Mouse (Mus musculus) adrenal gland, adult 18-20 months (tissue): ENCODE results near the gene Aldh16a1. TPM values are rescaled to one million over a fixed set of nuclear protein-coding genes. Genes with fewer than 3 reads are reported as not detected.
"Not testable (repeated sequence)": the region's sequence is repeated elsewhere in the genome, so short reads cannot be mapped to it uniquely, and the experiment has no call there.

Experiments
- DNase-seq, 2 experiments: peaks; one replicate each; pipeline ENCODE4 v3.0.0; 2021 to 2022; ENCODE audit warnings: low spot score in 2 of 2
- total RNA-seq, 2 experiments: library from RNA; stranded (reverse); gene quantifications; 1 replicate in 1 of 2; 2 replicates in 1 of 2; pipeline ENCODE4 v1.2.3; 2021

Gene Aldh16a1
- total RNA-seq, 2 experiments from 2014 or later, result 58.4 to 68.5 TPM

DNA sequence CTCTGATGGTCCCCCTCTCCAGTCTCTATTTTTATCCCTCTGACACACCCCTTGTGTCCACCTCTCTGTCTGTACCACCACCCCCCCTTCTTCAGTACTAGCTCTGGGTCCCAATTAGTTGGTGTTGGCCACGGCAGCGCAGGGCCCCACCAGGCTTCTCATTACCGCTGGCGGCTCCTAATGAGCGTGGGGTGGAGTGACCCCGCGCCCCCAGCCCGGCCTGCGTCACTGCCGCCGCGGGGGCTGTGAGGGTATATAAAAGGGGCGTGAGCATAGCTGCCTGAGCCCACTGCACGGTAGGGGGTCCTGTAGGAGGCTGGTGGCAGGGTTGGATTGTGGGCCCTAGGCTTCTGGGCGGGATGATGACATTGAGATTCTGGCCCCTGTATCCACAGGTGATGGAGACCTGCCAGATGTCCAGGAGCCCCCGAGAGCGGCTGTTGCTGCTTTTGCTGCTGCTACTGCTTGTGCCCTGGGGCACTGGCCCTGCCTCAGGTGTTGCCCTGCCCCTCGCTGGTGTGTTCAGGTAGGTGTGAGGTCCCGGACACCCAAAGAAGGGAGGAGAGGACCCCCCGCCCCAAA is 26.6 kb upstream of the Aldh16a1 start, which contains the start of gene Pth2:
Pth2 (plus strand) TSS at position 100 of the 582 bp plus-strand sequence.
- no peak for DNase-seq

DNA sequence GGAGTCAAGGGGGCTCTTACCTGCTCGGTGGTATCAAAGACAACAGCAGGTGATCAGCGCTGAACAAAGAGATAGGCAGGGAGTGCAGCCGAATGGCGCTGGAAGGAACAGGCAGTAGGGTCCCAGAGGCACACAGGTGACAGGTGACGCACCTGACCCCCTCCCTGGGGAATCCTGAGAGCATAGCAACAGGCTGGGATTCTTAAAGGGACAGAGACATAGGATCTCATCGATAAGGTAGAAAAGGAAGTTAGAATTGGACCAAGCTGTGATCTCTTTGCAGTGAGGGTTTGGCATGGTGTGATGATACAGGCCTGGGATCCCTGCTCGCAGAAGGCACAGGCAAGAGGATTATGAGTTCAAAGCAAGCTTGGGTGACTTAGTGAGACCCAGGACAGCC is 25.1 kb upstream of the Aldh16a1 start, which contains the start of gene Gfy:
Gfy (minus strand) TSS at position 101 of the 400 bp plus-strand sequence.
- no peak for DNase-seq

DNA sequence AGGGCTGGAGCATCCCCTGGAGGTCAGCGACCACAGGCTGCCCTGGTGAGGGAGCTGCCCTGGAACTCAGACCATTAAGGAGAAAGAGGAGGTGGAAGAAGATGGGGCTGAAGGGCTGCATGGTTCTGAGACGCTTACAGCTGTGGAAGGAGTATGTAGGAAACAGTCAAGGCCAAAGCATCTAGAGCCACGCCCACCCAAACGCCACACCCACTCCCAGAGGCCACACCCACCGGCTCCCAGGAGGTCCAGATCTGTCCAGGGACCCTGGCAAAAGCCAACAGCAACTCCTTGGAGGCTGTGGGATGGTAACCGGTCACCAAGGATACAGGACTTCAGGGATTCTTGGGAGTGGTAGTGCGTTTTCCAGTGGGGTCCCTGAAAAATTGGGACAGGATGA is 24.2 kb upstream of the Aldh16a1 start:
- DNase-seq, result no peak

GRCm38 (mm10) chr7:45176356-45176755 is 22.0 kb upstream of the Aldh16a1 start:
- DNase-seq, result no peak

GRCm38 (mm10) chr7:45175929-45176328 is 21.5 kb upstream of the Aldh16a1 start:
- DNase-seq, result no peak

DNA sequence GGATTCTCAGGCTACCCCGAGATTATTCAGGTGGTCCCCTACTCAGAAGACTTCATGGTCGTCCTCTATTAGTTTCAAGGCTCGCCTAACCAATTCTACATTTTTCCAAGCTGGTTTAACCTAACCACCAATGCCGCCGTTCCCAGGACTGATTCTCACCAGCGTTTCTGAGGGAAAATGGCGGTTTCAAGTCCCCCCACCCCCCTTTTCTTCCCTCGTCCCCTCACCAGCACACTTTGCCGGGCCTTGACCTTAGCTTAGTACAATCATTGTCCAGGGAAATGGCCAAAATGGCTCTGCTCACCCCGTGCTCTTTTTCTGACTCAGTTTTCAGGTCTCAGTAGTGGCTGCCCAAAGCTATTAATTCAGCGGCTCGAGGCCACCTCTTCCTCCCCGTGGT is 21.0 kb upstream of the Aldh16a1 start:
- DNase-seq, result no peak

DNA sequence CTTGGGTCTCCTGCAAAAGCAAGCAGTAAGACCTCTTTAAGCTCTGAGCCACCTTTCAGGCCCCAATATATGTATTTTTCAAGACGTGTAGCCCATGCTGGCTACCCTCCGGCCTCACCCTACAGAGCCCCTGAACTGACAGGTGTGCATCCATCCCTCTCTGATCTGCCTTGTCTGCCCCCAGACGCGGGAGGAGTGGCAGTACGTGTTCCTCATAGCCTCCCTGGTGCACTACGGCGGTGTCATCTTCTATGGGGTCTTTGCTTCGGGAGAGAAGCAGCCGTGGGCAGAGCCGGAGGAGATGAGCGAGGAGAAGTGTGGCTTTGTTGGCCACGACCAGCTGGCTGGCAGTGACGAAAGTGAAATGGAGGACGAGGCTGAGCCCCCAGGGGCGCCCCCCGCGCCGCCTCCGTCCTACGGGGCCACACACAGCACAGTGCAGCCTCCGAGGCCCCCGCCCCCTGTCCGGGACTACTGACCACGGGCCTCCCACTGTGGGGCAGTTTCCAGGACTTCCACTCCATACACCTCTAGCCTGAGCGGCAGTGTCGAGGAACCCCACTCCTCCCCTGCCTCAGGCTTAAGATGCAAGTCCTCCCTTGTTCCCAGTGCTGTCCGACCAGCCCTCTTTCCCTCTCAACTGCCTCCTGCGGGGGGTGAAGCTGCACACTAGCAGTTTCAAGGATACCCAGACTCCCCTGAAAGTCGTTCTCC is 20.3 kb upstream of the Aldh16a1 start:
- no peak for DNase-seq

DNA sequence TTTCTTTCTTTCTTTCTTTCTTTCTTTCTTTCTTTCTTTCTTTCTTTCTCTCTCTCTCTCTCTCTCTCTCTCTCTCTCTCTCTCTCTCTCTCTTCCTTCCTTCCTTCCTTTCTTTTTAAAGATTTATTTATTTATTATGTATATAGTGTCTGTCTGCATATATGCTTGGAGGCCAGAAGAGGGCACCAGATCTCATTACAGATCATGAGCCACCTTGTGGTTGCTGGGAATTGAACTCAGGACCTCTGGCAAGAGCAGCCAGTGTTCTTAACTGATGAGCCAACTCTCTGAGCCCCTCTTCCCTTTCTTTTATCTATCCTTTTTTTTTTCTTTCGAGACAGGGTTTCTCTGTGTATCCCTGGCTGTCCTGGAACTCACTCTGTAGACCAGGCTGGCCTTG is 19.4 kb upstream of the Aldh16a1 start:
- not testable (repeated sequence) for DNase-seq

DNA sequence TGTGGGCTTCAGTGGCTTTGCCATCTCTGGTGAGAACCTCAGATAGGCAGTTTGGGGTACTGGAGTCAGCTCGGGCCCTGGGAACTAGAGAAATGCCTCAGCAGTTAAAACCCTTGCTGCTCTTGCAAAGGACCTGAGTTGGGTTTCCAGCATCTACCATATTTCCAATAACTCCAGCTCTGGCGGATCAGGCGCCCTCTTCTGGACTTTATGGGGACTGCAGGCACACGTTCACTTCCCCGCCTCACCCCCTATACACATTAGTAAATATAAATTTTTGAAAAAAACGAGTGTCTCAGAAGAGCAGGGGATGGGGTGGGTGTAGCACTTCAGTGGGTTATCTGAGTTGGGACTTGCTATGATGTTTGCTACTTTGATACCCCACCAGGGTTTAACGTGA is 18.6 kb upstream of the Aldh16a1 start:
- no peak for DNase-seq

DNA sequence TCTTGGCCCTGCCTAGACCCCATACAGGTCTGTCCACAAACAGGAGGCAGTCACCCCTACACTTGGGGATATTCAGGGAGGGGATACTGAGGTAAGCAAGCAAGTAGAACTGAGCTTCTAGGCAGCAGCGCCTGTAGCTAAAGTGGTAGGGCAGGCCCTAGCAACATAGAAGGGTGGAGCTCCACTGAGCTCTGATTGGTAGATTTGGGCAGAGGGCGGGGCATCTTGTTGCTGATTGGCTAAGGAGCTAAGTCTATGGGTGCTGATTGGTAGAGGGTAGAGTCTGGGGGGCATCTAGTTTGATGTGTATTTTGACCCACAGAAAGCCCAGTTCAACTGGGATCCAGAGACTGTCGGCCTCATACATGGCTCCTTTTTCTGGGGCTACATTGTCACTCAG is 15.1 kb upstream of the Aldh16a1 start:
- DNase-seq, result no peak

- DNase-seq, result no peak
Measured at GRCm38 (mm10) chr7:45168656-45169055, 14.3 kb upstream of the Aldh16a1 start.

DNA sequence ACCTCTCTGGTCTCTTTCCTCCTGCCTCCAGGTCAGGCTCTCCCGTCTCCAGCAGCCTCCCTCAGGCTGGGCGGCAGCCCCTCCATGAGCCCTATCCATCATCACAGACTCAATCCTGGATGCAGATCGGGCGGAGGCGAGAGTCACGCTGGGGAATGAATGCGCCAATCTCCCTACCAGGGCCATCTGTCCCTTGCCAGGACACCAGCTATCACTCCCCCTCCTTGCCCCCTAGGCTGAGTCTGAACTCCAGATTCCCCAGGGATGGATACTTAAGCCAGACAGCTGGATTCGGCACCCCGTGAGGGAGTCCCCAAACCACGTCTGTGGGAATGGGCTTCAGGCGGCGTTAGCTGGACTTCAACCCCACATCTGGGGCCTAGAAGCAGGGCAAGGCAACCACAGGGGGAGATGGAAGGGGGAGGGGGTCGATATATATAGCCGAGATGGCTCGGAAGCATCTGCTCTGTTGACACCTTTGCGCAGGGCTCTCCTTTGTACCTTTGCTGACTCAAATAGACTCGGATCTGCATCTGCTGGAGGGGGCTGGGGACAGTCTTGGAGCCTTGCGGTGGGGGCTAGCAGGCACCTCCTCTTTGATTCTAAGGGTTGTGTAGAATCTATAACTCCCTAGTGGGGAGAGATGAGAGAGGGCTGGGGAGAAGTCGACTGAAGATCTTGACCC is 13.5 kb upstream of the Aldh16a1 start:
- no peak for DNase-seq

GRCm38 (mm10) chr7:45166950-45167401 is 12.6 kb upstream of the Aldh16a1 start:
- no peak for DNase-seq

DNA sequence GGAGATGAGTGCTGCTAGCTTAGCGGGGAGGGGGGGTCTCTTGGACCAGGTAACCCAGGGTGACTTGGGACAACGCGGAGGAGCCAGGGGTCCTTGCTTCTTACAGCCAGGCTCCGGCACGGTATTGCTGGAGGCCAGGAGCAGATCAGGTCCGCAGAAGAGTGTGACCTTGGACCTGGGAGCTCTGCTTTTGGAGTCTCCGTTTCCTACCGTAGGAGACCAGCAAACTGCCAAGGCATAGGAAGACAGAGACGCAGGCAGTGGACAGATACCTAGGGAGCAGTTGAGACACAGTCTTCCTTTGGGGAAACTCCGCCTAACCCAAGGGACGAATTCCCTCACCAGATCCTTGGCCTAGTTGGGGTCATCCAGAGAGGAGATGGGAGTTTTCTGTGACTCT is 11.3 kb upstream of the Aldh16a1 start:
- DNase-seq, result no peak

DNA sequence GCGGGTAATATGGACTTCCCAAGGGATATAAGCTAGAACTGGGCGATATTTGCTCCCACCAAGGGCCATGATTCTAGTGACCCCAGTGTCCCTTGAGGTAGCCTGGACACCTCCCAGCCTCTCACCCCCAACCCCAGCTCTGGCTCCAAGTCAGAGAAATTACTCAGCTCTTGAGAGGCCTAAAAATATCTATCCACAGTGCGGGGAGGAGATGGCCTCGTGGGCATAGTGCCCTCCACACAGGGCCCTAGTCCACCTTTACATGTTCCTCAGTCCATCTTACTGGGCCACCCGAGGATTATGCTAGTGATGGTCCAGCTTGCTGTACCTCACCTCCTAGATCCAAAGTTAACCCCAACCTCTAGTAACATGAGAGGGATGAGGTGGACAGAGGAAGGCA is 10.4 kb upstream of the Aldh16a1 start:
- no peak for DNase-seq

DNA sequence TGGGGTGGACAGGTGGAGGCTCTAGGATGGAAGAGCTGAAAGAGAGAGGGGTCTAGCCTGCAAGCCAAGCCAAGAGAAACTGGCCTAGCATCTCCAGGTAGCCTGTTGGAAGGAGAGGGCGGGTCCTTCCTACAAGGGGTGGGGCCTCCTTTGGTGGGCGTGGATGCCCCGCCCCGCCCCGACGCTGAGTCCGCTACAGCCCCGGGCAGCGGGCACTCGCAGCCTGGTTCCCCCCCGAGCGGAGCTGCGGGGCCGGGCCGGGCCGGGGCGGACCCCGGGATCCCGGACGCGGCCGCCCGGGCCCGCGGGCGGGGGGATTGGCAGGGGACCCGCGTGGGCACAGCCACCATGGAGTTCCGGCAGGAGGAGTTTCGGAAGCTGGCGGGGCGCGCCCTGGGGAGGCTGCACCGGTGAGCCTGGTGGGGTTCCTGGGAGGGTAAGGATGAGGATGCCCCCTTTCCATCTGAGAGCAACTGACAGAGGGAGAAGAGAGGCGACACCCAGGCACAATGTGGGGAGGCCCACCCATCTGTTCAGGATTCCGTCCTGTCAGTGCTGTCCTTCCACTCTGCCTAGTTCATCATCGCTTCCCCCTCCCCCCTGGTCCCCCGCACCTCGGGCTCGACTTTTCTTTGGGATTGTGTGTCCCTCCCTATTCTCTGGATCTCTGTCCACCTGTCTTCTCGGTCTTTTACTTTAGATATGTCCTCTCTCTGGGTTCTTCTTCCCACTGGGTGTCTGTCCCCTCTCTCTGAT is 9.5 kb upstream of the Aldh16a1 start, which contains the start of gene Slc17a7:
Slc17a7 (plus strand) TSS at position 215 of the 756 bp plus-strand sequence.
- peak; percentile 33 to 46 for DNase-seq

GRCm38 (mm10) chr7:45162996-45163615 is 8.7 kb upstream of the Aldh16a1 start:
- DNase-seq, result no peak

GRCm38 (mm10) chr7:45162551-45162950 is 8.2 kb upstream of the Aldh16a1 start:
- no peak for DNase-seq

- peak; percentile 84 to 93 for DNase-seq
Measured at GRCm38 (mm10) chr7:45161612-45162473, 7.5 kb upstream of the Aldh16a1 start.

DNA sequence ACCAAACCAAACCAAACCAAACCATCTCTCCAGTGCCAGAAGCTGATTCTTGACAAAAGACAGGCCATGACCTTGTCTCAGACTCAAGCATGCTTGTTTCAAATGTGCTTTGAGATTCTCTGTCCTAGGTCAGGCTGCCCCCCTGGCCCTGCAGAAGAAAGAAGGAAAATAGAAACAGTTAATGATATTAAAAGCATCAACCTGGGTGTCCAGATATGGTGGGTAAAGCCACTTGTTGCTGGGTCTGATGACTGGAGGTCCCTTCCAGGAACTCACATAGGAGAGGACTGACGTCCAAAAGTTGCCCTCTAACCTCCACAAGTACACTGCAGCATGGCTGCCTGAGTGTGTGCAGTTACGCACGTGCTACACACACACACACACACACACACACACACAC is 6.5 kb upstream of the Aldh16a1 start:
- DNase-seq, result no peak
